Mouse (Mus musculus): ENCODE data around the gene Hcfc1r1.

DNA sequence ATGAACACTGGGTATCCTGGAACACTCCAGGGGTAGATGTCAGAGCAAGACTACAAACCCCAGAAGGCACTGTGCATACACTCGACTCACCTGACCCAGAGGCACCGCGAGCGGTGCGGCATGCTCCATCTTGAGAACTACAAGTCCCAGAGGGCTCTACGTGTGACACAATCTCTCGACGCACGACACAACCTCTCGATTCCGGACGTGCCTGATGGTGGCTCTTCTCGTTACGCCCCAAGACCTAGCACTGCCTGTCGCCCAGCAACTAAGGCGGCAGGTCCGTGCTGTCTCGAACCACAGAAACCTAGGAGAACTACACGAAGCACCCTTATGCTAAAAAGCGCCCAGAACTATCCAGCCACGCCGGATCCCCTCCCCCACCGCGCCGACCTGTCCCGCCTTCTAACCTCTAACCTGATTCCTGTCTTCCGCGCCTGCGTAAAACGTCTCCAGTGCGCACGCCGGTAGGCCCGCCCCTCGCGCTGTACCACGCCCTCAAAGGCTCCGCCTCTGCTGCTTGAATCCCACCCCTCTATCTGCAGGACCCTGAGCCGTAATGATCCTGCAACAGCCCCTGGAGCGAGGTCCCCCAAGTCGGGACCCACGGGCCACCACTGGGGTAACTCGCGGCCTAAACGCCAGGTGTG, at the start of gene Hcfc1r1, which contains the start of gene Thoc6:
- no peak for TF ChIP-seq CTCF (IDR thresholded peaks at IDR 0.05; ENCODE audit: control insufficient read depth, insufficient read depth, insufficient read length)
- TF ChIP-seq MYOD1 (IDR thresholded peaks at IDR 0.05; ENCODE audit: control insufficient read depth, insufficient read length, low read depth), result no peak
- TF ChIP-seq MAX (IDR thresholded peaks at IDR 0.05), result no peak
- TF ChIP-seq MYOG (IDR thresholded peaks at IDR 0.05; ENCODE audit: control insufficient read depth, extremely low read depth, insufficient read length), result no peak
- peak; percentile 52 for TF ChIP-seq USF1 (IDR thresholded peaks at IDR 0.05; ENCODE audit: low read depth)
- TF ChIP-seq CEBPB (IDR thresholded peaks at IDR 0.05; ENCODE audit: low read depth), result peak; percentile 35
- no peak for TF ChIP-seq FOSL1 (IDR thresholded peaks at IDR 0.05; ENCODE audit: insufficient read depth, low read length, poor library complexity, severe bottlenecking)
